Mouse (Mus musculus): ENCODE data around the gene Acad10.
A peak's percentile ranks its signal among the peaks of the same experiment; 100 is the strongest.
"Not testable (repeated sequence)": the region's sequence is repeated elsewhere in the genome, so short reads cannot be mapped to it uniquely, and the experiment has no call there.

The Acad10 gene

GRCm38 (mm10) chr5:121657656-121658055 is 2.7 kb downstream of the Acad10 start:
- not testable (repeated sequence) for DNase-seq (ENCODE audit: low spot score)

GRCm38 (mm10) chr5:121656866-121657265 is 3.4 kb downstream of the Acad10 start:
- not testable (repeated sequence) for DNase-seq (ENCODE audit: low spot score)

- DNase-seq (ENCODE audit: low spot score) = no peak
Observed at GRCm38 (mm10) chr5:121654526-121654925, 5.8 kb downstream of the Acad10 start.

GRCm38 (mm10) chr5:121649134-121649533 is 11.2 kb downstream of the Acad10 start:
- no peak for DNase-seq (ENCODE audit: low spot score)

DNA sequence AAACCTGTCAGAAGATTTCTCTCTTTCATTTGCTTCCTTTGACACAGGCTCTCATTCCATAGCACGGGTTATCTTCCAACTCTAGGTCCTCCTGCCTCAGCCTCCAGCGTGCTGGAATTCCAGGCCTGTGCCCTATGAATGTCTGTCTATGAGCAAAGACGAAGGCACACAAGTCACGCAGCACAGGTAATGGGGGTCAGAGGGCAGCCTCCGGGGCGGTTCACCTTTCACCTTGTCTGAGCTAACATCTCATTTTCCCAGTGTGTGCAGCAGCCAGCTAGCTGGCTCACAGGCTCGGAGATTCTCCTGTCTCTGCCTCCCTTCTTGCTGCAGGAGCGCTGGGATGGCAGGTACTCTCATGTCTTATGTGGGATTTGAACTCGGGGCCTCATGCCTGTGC is 20.7 kb downstream of the Acad10 start:
- peak; percentile 76 for DNase-seq (ENCODE audit: low spot score)

DNA sequence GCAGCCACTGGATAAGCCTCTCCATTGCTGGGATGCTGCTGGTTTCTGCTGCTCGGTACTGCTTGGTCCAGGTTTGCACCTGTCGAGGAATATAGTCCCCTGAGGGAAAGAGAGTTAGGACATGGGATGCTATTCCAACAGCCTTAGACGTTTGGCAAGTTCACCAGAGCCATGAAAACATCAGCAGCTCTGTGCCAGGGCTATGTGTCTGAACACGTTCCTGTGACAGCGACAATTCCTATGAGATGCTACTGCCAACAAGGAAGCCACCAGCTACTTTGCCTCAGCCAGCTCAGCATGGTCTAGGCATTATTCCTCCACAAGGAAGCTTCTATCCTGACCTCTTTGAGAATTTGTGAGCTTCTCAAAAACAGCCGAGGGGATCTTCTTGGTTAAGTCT is 23.0 kb downstream of the Acad10 start:
- no peak for DNase-seq (ENCODE audit: low spot score)

GRCm38 (mm10) chr5:121634668-121635067 is 25.6 kb downstream of the Acad10 start:
- no peak for DNase-seq (ENCODE audit: low spot score)

- DNase-seq (ENCODE audit: low spot score) = no peak
Observed at GRCm38 (mm10) chr5:121632804-121633203, 27.5 kb downstream of the Acad10 start.

DNA sequence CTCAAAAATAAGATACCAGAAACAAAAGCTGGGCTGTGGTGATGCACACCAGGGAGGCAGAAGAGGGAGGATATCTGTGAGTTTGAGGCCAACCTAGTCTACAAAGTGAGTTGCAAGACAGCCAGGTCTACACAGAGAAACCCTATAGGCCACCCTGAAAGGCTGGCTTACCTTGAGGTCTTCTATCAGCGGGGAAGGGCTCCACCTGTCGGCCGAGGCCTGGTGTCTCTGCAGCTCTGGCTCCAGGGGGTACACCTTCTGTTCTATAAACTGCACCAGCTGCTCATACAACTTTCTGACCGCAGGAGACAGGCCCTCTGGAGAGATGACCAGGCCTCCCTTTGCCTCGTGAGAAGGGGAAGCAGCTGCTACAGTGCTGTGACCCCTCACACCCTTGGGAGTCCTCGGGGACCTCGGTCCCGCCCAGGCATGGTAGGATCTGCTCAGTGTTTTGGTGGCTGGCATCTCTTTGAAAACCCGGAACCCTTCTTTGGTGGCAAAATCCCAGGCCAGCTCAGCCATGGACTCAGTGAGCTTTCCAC is 29.1 kb downstream of the Acad10 start:
- not testable (repeated sequence) for DNase-seq (ENCODE audit: low spot score)

DNA sequence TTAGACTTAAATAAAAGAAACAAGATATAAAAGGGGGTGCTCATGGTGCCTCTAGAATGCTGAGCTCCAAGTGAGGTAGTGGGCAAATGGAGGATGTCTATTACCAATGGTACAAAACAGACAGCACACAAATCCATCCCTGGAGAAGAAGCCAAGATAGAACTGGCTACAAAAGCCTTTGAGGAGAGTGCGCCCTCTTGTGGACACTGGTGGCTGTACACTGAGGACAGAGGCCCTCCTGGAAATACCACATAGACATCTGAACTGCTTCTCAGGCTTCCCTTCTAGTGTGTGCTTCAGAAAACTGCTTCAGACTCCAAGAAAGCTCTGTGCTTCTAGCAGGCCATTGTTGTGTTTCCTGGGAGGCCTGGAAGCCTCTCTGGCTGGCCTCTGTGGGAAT is 32.4 kb downstream of the Acad10 start:
- peak; percentile 25 for DNase-seq (ENCODE audit: low spot score)

DNA sequence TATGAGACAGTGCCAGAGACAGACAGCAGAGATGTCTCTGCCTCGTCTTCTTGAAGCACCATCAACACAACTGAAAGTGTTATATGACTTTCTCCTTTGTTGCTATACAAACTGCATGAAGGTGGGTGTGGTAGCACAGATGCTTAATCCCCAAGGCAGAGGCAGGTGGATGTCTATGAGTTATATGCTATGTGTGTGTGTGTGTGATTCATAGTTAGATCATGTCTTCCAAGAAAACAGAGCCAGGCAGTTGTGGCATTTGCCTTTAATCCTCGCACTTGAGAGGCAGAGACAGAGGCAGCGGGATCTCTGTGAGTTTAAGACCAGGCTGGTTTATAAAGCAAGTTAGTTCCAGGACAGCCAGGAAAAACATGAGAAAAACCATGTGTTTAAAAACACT is 37.1 kb downstream of the Acad10 start:
- DNase-seq (ENCODE audit: low spot score) = no peak

GRCm38 (mm10) chr5:121621102-121621501 is 39.2 kb downstream of the Acad10 start:
- DNase-seq (ENCODE audit: low spot score) = no peak

GRCm38 (mm10) chr5:121618592-121619513 is 41.5 kb downstream of the Acad10 start, which contains the start of gene Acad12:
TSS of gene Acad12 (minus strand) at chr5:121618938.
- DNase-seq (ENCODE audit: low spot score) = peak; percentile 94

GRCm38 (mm10) chr5:121614921-121615320 is 45.4 kb downstream of the Acad10 start:
- DNase-seq (ENCODE audit: low spot score) = not testable (repeated sequence)

GRCm38 (mm10) chr5:121612036-121612435 is 48.3 kb downstream of the Acad10 start:
- DNase-seq (ENCODE audit: low spot score) = no peak

DNA sequence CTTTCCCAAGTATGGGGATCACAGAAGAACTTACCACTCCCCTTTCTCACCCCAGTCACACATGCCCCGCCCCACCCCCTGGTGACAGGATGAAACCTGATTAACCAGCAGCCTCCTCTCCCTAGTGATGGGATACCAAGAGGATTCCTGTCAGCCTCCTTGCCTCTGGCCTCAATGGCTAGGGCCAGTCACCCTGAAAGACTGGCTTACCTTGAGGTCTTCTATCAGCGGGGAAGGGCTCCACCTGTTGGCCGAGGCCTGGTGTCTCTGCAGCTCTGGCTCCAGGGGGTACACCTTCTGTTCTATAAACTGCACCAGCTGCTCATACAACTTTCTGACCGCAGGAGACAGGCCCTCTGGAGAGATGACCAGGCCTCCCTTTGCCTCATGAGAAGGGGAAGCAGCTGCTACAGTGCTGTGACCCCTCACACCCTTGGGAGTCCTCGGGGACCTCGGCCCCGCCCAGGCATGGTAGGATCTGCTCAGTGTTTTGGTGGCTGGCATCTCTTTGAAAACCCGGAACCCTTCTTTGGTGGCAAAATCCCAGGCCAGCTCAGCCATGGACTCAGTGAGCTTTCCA is 50.7 kb downstream of the Acad10 start:
- DNase-seq (ENCODE audit: low spot score) = not testable (repeated sequence)

DNA sequence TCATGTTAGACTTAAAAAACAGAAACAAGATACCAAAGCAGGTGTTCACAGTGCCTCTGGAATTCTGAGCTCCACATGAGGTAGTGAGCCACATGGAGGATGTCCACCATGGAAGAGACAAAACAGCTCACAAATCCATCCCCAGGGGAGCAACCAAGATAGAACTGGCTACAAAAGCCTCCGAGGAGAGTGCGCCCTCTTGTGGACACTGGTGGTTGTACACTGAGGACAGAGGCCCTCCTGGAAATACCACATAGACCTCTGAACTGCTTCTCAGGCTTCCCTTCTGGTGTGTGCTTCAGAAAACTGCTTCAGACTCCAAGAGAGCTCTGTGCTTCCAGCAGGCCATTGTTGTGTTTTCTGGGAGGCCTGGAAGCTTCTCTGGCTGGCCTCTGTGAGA is 54.2 kb downstream of the Acad10 start:
- peak; percentile 44 for DNase-seq (ENCODE audit: low spot score)

- DNase-seq (ENCODE audit: low spot score) = not testable (repeated sequence)
Observed at GRCm38 (mm10) chr5:121603815-121604214, 56.5 kb downstream of the Acad10 start.

- DNase-seq (ENCODE audit: low spot score) = peak; percentile 79
Observed at GRCm38 (mm10) chr5:121601547-121602299, 58.6 kb downstream of the Acad10 start.

DNA sequence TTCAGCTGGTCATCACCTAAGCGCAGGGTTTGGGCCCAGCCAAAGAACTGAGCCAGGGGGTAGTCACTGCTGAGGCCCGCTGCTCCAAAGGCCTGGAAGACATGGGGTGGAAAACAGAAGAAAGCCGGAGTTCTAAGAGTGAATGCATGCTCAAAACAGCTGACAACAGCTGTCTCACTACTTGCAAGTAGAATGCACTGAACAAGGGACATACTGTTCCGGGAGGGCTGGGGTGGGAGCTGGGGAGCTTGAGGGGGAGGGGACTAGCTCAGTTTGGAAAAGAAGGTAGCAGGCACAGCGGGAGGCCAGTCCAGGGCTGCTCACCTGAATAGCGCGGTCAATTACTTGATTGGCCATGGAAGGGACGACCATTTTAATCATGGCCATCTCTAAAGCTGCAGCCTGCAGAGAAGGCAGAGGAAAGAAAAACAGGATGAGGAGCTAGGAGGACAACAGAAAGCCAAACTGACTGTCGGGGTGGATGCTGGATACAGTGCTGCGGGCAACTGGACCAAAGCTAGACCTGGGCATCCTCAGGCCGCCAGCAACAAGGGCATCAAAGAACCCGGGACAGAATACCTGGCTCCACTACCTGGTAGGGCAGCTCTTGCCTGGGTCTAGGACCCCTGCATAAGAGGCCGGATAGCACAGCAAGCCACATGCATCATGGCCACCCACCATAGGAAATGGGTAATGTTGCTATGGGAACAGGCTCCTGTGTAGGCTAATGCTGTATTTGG is 61.3 kb downstream of the Acad10 start:
- DNase-seq (ENCODE audit: low spot score) = no peak

DNA sequence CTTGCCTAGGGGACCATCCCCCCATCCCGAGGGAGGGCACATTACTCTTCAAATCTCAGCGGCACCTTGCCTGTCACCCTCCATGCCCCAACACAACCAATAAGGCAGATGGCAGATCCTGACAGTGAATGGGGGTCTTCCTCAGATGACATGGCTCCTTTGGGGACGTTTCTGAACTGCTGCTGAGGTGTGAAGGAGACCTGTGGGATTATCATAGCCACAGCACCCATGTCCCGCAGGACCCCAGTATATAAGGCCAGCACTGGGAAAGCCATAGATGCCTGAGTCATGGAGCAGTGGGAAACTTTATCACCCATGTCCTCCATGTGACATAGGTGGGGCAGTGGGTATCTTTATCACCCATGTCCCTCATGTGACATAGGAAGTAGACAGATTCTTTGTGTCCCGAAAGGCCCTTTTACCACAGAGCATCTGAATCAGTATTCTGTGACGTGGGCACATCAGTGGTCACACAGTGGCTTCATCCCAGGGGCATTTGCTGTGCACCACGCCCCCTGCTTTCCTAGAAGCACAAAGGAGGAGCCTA is 62.2 kb downstream of the Acad10 start:
- no peak for DNase-seq (ENCODE audit: low spot score)
